Mouse (Mus musculus): ENCODE data around the gene Gpr156. TPM values are rescaled to one million over a fixed set of nuclear protein-coding genes. Genes with fewer than 3 reads are reported as not detected.
"Not testable (repeated sequence)": the region's sequence is repeated elsewhere in the genome, so short reads cannot be mapped to it uniquely, and the experiment has no call there.

Gpr156 gene
- polyA plus RNA-seq, 1 experiment from 2014 or later = 0.55 TPM

GRCm38 (mm10) chr16:38033071-38033470 lies 116.8 kb downstream of the Gpr156 start:
- no peaks in the 10 kb centered on the region for H3K4me1 ChIP-seq (replicated peaks; ENCODE audit: insufficient read depth, low read length)
- H3K9ac ChIP-seq (ENCODE audit: low read depth, low read length) = no peak overlapping the region
- WGBS = 76% methylated on average over 5 of the region's 5 CpGs
- H3K4me3 ChIP-seq (replicated peaks; ENCODE audit: low read depth, low read length) = no peak overlapping the region
- no peaks in the 10 kb centered on the region for H3K27me3 ChIP-seq (ENCODE audit: insufficient read depth, low read length)
- H3K27ac ChIP-seq = no peak overlapping the region
- DNase-seq (ENCODE audit: low spot score) (peak; percentile 26), ATAC-seq (replicated peaks; ENCODE audit: low FRiP score, low read depth) (no peak)
- TF ChIP-seq CTCF (IDR thresholded peaks at IDR 0.05; ENCODE audit: low read depth) = peak; percentile 56
- no peak overlapping the region for H3K4me2 ChIP-seq (ENCODE audit: low read length)
- no peaks in the 10 kb centered on the region for H3K36me3 ChIP-seq (ENCODE audit: insufficient read depth, low read length)
- no peaks in the 10 kb centered on the region for H3K9me3 ChIP-seq (replicated peaks; ENCODE audit: low read length)

GRCm38 (mm10) chr16:38038101-38038500 lies 121.8 kb downstream of the Gpr156 start:
- H3K9ac ChIP-seq (ENCODE audit: low read depth, low read length); H3K36me3 ChIP-seq (ENCODE audit: insufficient read depth, low read length); H3K27ac ChIP-seq; H3K9me3 ChIP-seq (replicated peaks; ENCODE audit: low read length); DNase-seq (ENCODE audit: low spot score); ATAC-seq (replicated peaks; ENCODE audit: low FRiP score, low read depth); H3K27me3 ChIP-seq (ENCODE audit: insufficient read depth, low read length); H3K4me2 ChIP-seq (ENCODE audit: low read length); H3K4me3 ChIP-seq (replicated peaks; ENCODE audit: low read depth, low read length); H3K4me1 ChIP-seq (replicated peaks; ENCODE audit: insufficient read depth, low read length): not testable (repeated sequence)
- WGBS = 52% methylated on average over 4 of the region's 4 CpGs

GRCm38 (mm10) chr16:38042160-38042559 lies 125.9 kb downstream of the Gpr156 start:
- Histone ChIP-seq H3K27me3 (ENCODE audit: insufficient read depth, low read length) (no peaks in the 10 kb centered on the region), H3K4me3 (replicated peaks; ENCODE audit: low read depth, low read length) (no peak overlapping the region), H3K4me1 (replicated peaks; ENCODE audit: insufficient read depth, low read length) (no peaks in the 10 kb centered on the region), H3K36me3 (ENCODE audit: insufficient read depth, low read length) (no peaks in the 10 kb centered on the region), H3K27ac (no peak overlapping the region), H3K4me2 (ENCODE audit: low read length) (no peak overlapping the region), H3K9me3 (replicated peaks; ENCODE audit: low read length) (no peaks in the 10 kb centered on the region), H3K9ac (ENCODE audit: low read depth, low read length) (no peak overlapping the region)
- no peak for ATAC-seq (replicated peaks; ENCODE audit: low FRiP score, low read depth)
- no peak for DNase-seq (ENCODE audit: low spot score)
- WGBS = 97% methylated on average over 1 of the region's 1 CpGs
- no peak for TF ChIP-seq CTCF (IDR thresholded peaks at IDR 0.05; ENCODE audit: low read depth)

GRCm38 (mm10) chr16:38044551-38044950 lies 128.3 kb downstream of the Gpr156 start:
- DNase-seq (ENCODE audit: low spot score) = no peak
- no peak for ATAC-seq (replicated peaks; ENCODE audit: low FRiP score, low read depth)
- H3K9ac ChIP-seq (ENCODE audit: low read depth, low read length) = no peak overlapping the region
- H3K36me3 ChIP-seq (ENCODE audit: insufficient read depth, low read length) = no peaks in the 10 kb centered on the region
- no peak overlapping the region for H3K4me3 ChIP-seq (replicated peaks; ENCODE audit: low read depth, low read length)
- no peak for TF ChIP-seq CTCF (IDR thresholded peaks at IDR 0.05; ENCODE audit: low read depth)
- no peak overlapping the region for H3K4me2 ChIP-seq (ENCODE audit: low read length)
- 77% methylated on average over 5 of the region's 5 CpGs for WGBS
- H3K9me3 ChIP-seq (replicated peaks; ENCODE audit: low read length) = no peaks in the 10 kb centered on the region
- H3K4me1 ChIP-seq (replicated peaks; ENCODE audit: insufficient read depth, low read length) = peaks cover 4% of the 10 kb centered on the region; the same call in 1 of the 2 replicates
- H3K27me3 ChIP-seq (ENCODE audit: insufficient read depth, low read length) = no peaks in the 10 kb centered on the region
- no peak overlapping the region for H3K27ac ChIP-seq

GRCm38 (mm10) chr16:38047781-38048558 lies 131.7 kb downstream of the Gpr156 start:
- H3K27me3 ChIP-seq (ENCODE audit: insufficient read depth, low read length) = no peaks in the 10 kb centered on the region
- H3K9ac ChIP-seq (ENCODE audit: low read depth, low read length) = 0 out of 2 replicates have a peak overlapping the region, but pooled peaks have one; percentile 23
- no peak overlapping the region for H3K4me3 ChIP-seq (replicated peaks; ENCODE audit: low read depth, low read length)
- H3K27ac ChIP-seq = no peak overlapping the region
- DNase-seq (ENCODE audit: low spot score) (peak; percentile 19), ATAC-seq (replicated peaks; ENCODE audit: low FRiP score, low read depth) (no peak)
- H3K4me2 ChIP-seq (ENCODE audit: low read length) = peak overlapping the region; percentile 25
- no peak for TF ChIP-seq CTCF (IDR thresholded peaks at IDR 0.05; ENCODE audit: low read depth)
- no peaks in the 10 kb centered on the region for H3K9me3 ChIP-seq (replicated peaks; ENCODE audit: low read length)
- H3K36me3 ChIP-seq (ENCODE audit: insufficient read depth, low read length) = no peaks in the 10 kb centered on the region
- peaks cover 4% of the 10 kb centered on the region; the same call in 1 of the 2 replicates for H3K4me1 ChIP-seq (replicated peaks; ENCODE audit: insufficient read depth, low read length)
- WGBS = 46% methylated on average over 23 of the region's 23 CpGs

Other genes with a start within 250 kb of the Gpr156 start
- gene Fstl1, start 139.6 kb upstream of the Gpr156 start, polyA plus RNA-seq (2015; fragmentation: Nextera tagmentation; extraction: Ambion mirVana) = 641 and 681 TPM in 2 replicates
- gene Gm36028, start 55.4 kb upstream of the Gpr156 start, polyA plus RNA-seq (2015; fragmentation: Nextera tagmentation; extraction: Ambion mirVana) = 1.9 and 2.8 TPM in 2 replicates
- 54.1 and 58.8 TPM in 2 replicates for gene Lrrc58, start 48.1 kb upstream of the Gpr156 start, polyA plus RNA-seq (2015; fragmentation: Nextera tagmentation; extraction: Ambion mirVana)
- 43.8 and 48.7 TPM in 2 replicates for gene Gsk3b, start 172.5 kb downstream of the Gpr156 start, polyA plus RNA-seq (2015; fragmentation: Nextera tagmentation; extraction: Ambion mirVana)

Data from kidney, postnatal 0 days (tissue).